Mouse (Mus musculus): ENCODE results near the gene H2al1f.

- no peak for TF ChIP-seq CTCF (IDR thresholded peaks at IDR 0.05; ENCODE audit: control insufficient read depth, insufficient read depth, insufficient read length)
- TF ChIP-seq MAX (IDR thresholded peaks at IDR 0.05), result no peak
- TF ChIP-seq USF1 (IDR thresholded peaks at IDR 0.05; ENCODE audit: low read depth), result no peak
These were observed 30.8 kb downstream of the H2al1f start for GRCm38 (mm10) chrX:11345762-11346161.

Data from C2C12 (cell line).